Mouse (Mus musculus) CH12.LX (cell line): Measurements from ENCODE around the gene Sgpp1. TPM values are rescaled to one million over a fixed set of nuclear protein-coding genes. Genes with fewer than 3 reads are reported as not detected.

Experiments
- DNase-seq: peaks from one replicate; pipeline ENCODE4 v3.0.0-alpha.2; 2013; ENCODE audit errors: extremely low read depth
- H3K27ac ChIP-seq: 2 replicates; pipeline ENCODE4 v1.5.1; 2012; ENCODE audit warnings: low read depth, mild to moderate bottlenecking, control low read depth, moderate library complexity; ENCODE audit not compliant: insufficient read depth
- H3K27me3 ChIP-seq: replicated peaks from 2 replicates; pipeline ENCODE3; 2012; ENCODE audit warnings: inconsistent platforms
- H3K36me3 ChIP-seq, 2 experiments: replicated peaks in 1 of 2; 2 replicates each; pipeline versions ENCODE3 to v1.6.1; 2012; ENCODE audit warnings: inconsistent platforms in 1 of 2, low read length in 1 of 2, mild to moderate bottlenecking in 1 of 2, mixed read lengths in 1 of 2, moderate library complexity in 1 of 2; ENCODE audit not compliant: control insufficient read depth in 1 of 2, insufficient read depth in 1 of 2
- H3K4me1 ChIP-seq, 2 experiments: 2 replicates each; pipeline ENCODE4 v1.6.1; 2012; ENCODE audit warnings: inconsistent platforms in 1 of 2, moderate library complexity in 1 of 2; ENCODE audit not compliant: insufficient read depth in 2 of 2, control insufficient read depth in 1 of 2
- H3K4me2 ChIP-seq: 2 replicates; pipeline ENCODE4 v1.6.1; 2012; ENCODE audit warnings: low read depth, mild to moderate bottlenecking, control low read depth; ENCODE audit not compliant: poor library complexity, insufficient read depth, severe bottlenecking
- H3K4me3 ChIP-seq, 3 experiments: fragments of 150-350 bp in 1 of 3; sonication (generic) in 1 of 3; replicated peaks in 1 of 3; 2 replicates each; pipeline versions ENCODE3 to v1.5.1; 2011 to 2012; ENCODE audit warnings: low read depth in 2 of 3, low read length in 2 of 3, mild to moderate bottlenecking in 2 of 3, moderate library complexity in 2 of 3, control low read depth in 1 of 3, improper control_type of control experiment in 1 of 3, inconsistent platforms in 1 of 3, mixed read lengths in 1 of 3; ENCODE audit not compliant: poor library complexity in 1 of 3
- H3K79me2 ChIP-seq: replicated peaks from 2 replicates; pipeline ENCODE4 v1.6.1; 2012; ENCODE audit warnings: mild to moderate bottlenecking, moderate library complexity; ENCODE audit not compliant: control insufficient read depth, poor library complexity, insufficient read depth, severe bottlenecking; ENCODE audit errors: extremely low read depth
- H3K9ac ChIP-seq: 2 replicates; pipeline ENCODE4 v1.6.1; 2012; ENCODE audit warnings: low read depth, mild to moderate bottlenecking, control low read depth, moderate library complexity; ENCODE audit not compliant: insufficient read depth
- H3K9me3 ChIP-seq: replicated peaks from 2 replicates; pipeline ENCODE3; 2012; ENCODE audit warnings: low read length, inconsistent platforms, mixed read lengths
- BHLHE40 ChIP-seq: IDR thresholded peaks from 2 replicates; pipeline ENCODE4 v1.6.1; 2011; ENCODE audit warnings: mild to moderate bottlenecking, low read depth, low read length, improper control_type of control experiment
- CHD1 ChIP-seq: IDR thresholded peaks from 2 replicates; pipeline ENCODE4 v1.6.1; 2012; ENCODE audit warnings: low read depth, low read length, improper control_type of control experiment, inconsistent platforms
- EP300 ChIP-seq: IDR thresholded peaks from 2 replicates; pipeline ENCODE4 v1.6.1; 2011; ENCODE audit warnings: low read length, improper control_type of control experiment
- GABPA ChIP-seq: IDR thresholded peaks from 2 replicates; pipeline ENCODE4 v1.6.1; 2012; ENCODE audit warnings: low read depth, low read length, improper control_type of control experiment, inconsistent platforms; ENCODE audit not compliant: insufficient replicate concordance
- HCFC1 ChIP-seq: IDR thresholded peaks from 2 replicates; pipeline ENCODE4 v1.6.1; 2012; ENCODE audit warnings: low read depth, mild to moderate bottlenecking, inconsistent platforms, low read length, improper control_type of control experiment
- IRF4 ChIP-seq: IDR thresholded peaks from 2 replicates; pipeline ENCODE4 v1.6.1; 2014; ENCODE audit warnings: low read depth, mild to moderate bottlenecking, inconsistent platforms, low read length, improper control_type of control experiment
- JUN ChIP-seq: IDR thresholded peaks from 2 replicates; pipeline ENCODE4 v1.6.1; 2011; ENCODE audit warnings: low read depth, mild to moderate bottlenecking, low read length, improper control_type of control experiment, moderate library complexity; ENCODE audit not compliant: insufficient read depth
- JUND ChIP-seq: conservative IDR thresholded peaks from 2 replicates; pipeline ENCODE4 v1.6.1; 2011; ENCODE audit warnings: low read depth, low read length, improper control_type of control experiment
- KAT2A ChIP-seq: IDR thresholded peaks from 2 replicates; pipeline ENCODE4 v1.6.1; 2012; ENCODE audit warnings: low read length, improper control_type of control experiment, inconsistent platforms; ENCODE audit not compliant: insufficient replicate concordance
- MAX ChIP-seq: IDR thresholded peaks from 2 replicates; pipeline ENCODE4 v1.6.1; 2011; ENCODE audit warnings: low read length, improper control_type of control experiment
- MEF2A ChIP-seq: IDR thresholded peaks from 2 replicates; pipeline ENCODE4 v1.6.1; 2014; ENCODE audit warnings: low read depth, mild to moderate bottlenecking, inconsistent platforms, low read length, improper control_type of control experiment, borderline replicate concordance
- NELFE ChIP-seq: IDR thresholded peaks from 2 replicates; pipeline ENCODE4 v1.6.1; 2011; ENCODE audit warnings: low read depth, low read length, improper control_type of control experiment
- NRF1 ChIP-seq: IDR thresholded peaks from 2 replicates; pipeline ENCODE4 v1.6.1; 2014; ENCODE audit warnings: low read depth, mild to moderate bottlenecking, inconsistent platforms, low read length, improper control_type of control experiment, moderate library complexity
- PAX5 ChIP-seq: IDR thresholded peaks from 2 replicates; pipeline ENCODE4 v1.6.1; 2012; ENCODE audit warnings: low read length, inconsistent platforms, mixed read lengths
- POLR2A ChIP-seq: IDR thresholded peaks from 2 replicates; pipeline ENCODE4 v1.6.1; 2011; ENCODE audit warnings: low read depth, mild to moderate bottlenecking, improper control_type of control experiment, low read length
- POLR2AphosphoS2 ChIP-seq: IDR thresholded peaks from 2 replicates; pipeline ENCODE4 v1.6.1; 2011; ENCODE audit warnings: low read depth, low read length, improper control_type of control experiment
- RAD21 ChIP-seq: IDR thresholded peaks from 2 replicates; pipeline ENCODE4 v1.6.1; 2011; ENCODE audit warnings: low read depth, mild to moderate bottlenecking, low read length, improper control_type of control experiment, moderate library complexity
- RCOR1 ChIP-seq: conservative IDR thresholded peaks from 2 replicates; pipeline ENCODE4 v1.6.1; 2012; ENCODE audit warnings: low read depth, mild to moderate bottlenecking, inconsistent platforms, low read length, improper control_type of control experiment
- UBTF ChIP-seq: IDR thresholded peaks from 2 replicates; pipeline ENCODE4 v1.6.1; 2012; ENCODE audit warnings: low read depth, mild to moderate bottlenecking, inconsistent platforms, low read length, improper control_type of control experiment, moderate library complexity
- USF2 ChIP-seq: conservative IDR thresholded peaks from 2 replicates; pipeline ENCODE4 v1.6.1; 2011; ENCODE audit warnings: low read depth, low read length, improper control_type of control experiment
- ZC3H11A ChIP-seq: IDR thresholded peaks from 2 replicates; pipeline ENCODE4 v1.6.1; 2012; ENCODE audit warnings: low read depth, mild to moderate bottlenecking, inconsistent platforms, low read length, improper control_type of control experiment
- dilution Hi-C: fragments of 300-500 bp; cut with MboI; formaldehyde crosslinking; loops from 2 replicates; pipeline ENCODE4 v1.14.3; 2020; ENCODE audit warnings: low sequenced_read_pairs; ENCODE audit not compliant: extremely low pct_unique_long_range_greater_than_20kb, extremely low pct_ligation_motif_present
- in situ Hi-C: fragments of 300-500 bp; cut with MboI; formaldehyde crosslinking; loops from 3 replicates; pipeline ENCODE4 v1.14.3; 2019; ENCODE audit warnings: low sequenced_read_pairs, low pct_ligation_motif_present, low pct_unique_long_range_greater_than_20kb, mixed read lengths
- polyA plus RNA-seq: library from polyadenylated mRNA; unstranded; fragments of >175 nt; gene quantifications from 2 replicates; pipeline ENCODE4 v1.2.1, GENCODE M21; 2012; ENCODE audit warnings: low read depth; ENCODE audit not compliant: insufficient read length
- total RNA-seq, 2 experiments: library from RNA; depleted of rRNA; stranded (reverse); fragments of 300-350 nt in 1 of 2; fragments of >200 nt in 1 of 2; gene quantifications; 2 replicates each; pipeline ENCODE4 v1.2.3; 2012 to 2014

Gene Sgpp1
- total and polyA plus RNA-seq, 3 experiments = 17.3 to 43.9 (median 23.6) TPM

DNA sequence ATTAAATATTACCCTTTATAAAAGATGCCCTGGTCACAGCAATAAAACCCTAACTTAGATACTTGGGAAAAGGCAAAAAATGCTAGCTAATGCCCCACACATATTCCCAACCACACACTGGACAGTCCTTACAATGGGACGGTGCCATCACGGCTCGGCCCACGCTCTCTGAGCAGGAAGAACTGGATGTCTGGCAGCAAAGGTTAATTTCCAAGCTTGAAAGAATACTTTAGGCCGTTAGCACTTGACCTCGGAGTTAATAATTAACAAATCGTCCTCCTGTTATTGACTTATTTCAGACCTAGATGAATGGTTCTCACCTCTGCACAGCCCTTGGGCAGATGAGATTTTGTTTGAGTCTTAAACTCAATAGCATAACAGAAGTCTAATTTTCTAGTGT lies 28.9 kb downstream of the Sgpp1 start:
- Histone ChIP-seq H3K4me3 (no peak overlapping the region), H3K4me2 (no peak overlapping the region), H3K36me3 (no peaks in the 10 kb centered on the region), H3K9me3 (no peaks in the 10 kb centered on the region), H3K27me3 (no peaks in the 10 kb centered on the region), H3K9ac (no peak overlapping the region), H3K79me2 (no peaks in the 10 kb centered on the region), H3K4me1 (no peaks in the 10 kb centered on the region), H3K27ac (no peak overlapping the region)
- dilution Hi-C loops (no loop called here), in situ Hi-C loops (no loop called here)
- DNase-seq = no peak
- TF ChIP-seq RCOR1 (no peak), CHD1 (no peak), BHLHE40 (no peak), POLR2A (no peak), USF2 (no peak), UBTF (no peak)

DNA sequence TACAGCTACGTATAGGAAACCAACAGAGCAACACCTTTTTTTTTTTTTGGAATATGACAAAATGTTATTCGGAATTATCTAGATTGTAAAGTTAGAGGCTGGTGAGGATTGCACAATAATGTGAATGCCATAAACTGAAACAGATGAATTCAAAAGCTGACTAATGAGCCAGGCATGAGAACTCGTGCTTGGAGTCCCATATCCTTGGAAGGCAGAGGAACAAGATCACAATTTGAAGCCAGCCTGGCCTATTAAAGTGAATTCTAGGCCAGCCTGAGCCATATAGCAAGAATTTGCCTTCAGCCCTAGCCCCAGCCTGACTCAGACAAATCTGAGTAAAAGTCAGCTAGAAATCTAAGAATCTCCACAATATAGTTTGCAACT lies 32.8 kb downstream of the Sgpp1 start:
- no peak overlapping the region for H3K9ac ChIP-seq
- H3K27ac ChIP-seq = no peak overlapping the region
- no peak overlapping the region for H3K4me2 ChIP-seq
- H3K79me2 ChIP-seq = no peaks in the 10 kb centered on the region
- no peak overlapping the region for H3K4me3 ChIP-seq
- H3K9me3 ChIP-seq = no peaks in the 10 kb centered on the region
- in situ Hi-C loops (no loop called here), dilution Hi-C loops (no loop called here)
- no peak for DNase-seq
- H3K36me3 ChIP-seq = no peaks in the 10 kb centered on the region
- 0 out of 4 replicates have a peak, but pooled peaks cover 0 to 2% of the 10 kb centered on the region in 2 experiments for H3K4me1 ChIP-seq
- H3K27me3 ChIP-seq = no peaks in the 10 kb centered on the region
- TF ChIP-seq HCFC1 (no peak), IRF4 (no peak), ZC3H11A (no peak), USF2 (no peak), POLR2AphosphoS2 (no peak), NELFE (no peak), MEF2A (no peak), EP300 (no peak), BHLHE40 (no peak), JUND (no peak), KAT2A (no peak), POLR2A (no peak), JUN (no peak), PAX5 (no peak), GABPA (no peak), UBTF (no peak), NRF1 (no peak), RAD21 (no peak), MAX (no peak)
